Mouse (Mus musculus): ENCODE results near the gene Tspan18.

Gene Tspan18

DNA sequence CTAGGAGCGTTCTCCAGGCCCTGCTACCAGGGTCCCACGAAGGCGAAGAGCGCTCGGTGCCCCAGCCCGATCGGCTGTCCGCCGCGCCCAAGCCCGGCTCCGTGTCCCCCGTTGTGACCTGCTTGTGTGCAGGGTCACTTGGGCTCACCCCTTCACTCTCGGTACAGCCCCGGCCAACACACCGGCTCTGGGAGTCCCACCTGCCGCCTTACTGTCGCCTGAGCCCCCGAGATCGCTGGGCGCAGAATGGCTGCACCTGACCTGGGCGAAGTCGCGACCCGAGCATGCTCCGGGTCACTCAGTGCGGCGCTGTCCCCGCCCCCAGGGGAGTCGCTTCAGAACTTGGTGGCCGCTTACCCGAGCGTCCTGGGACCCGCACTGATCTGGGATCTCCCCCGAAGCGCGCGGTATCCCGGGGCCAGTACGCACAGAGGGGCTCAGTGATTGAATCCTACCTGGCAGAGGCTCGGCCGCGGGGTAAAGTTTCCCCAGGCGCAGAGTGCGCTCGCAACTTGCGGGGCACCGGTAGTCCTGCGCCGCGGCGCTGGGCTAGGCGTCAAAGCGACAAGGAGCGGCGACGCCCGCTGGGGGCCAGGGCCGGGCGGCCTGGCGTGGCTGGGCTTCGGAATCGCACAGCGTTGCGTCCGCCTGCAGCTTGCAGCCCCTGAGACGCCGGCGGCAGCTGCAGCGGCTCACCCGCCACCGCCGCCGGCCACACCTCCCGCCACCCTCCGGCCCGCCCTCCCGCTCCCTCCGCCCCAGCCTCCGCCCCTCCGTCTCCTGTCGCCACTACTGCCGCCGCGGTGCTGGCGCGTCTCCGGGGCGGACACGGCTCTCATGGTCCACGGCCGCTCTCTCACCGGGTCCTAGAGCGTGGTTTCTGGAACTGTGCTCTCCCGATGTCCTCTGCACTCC lies at the start of gene Tspan18:
Gene Tspan18 (minus strand): TSS at position 689 of the 915 bp plus-strand sequence.
- DNase-seq (ENCODE audit: low spot score in 2 of 2) = peak; percentile 50 to 75

GRCm38 (mm10) chr2:93383831-93384230 lies 49.5 kb upstream of the Tspan18 start:
- no peak for DNase-seq (ENCODE audit: low spot score in 2 of 2)

DNA sequence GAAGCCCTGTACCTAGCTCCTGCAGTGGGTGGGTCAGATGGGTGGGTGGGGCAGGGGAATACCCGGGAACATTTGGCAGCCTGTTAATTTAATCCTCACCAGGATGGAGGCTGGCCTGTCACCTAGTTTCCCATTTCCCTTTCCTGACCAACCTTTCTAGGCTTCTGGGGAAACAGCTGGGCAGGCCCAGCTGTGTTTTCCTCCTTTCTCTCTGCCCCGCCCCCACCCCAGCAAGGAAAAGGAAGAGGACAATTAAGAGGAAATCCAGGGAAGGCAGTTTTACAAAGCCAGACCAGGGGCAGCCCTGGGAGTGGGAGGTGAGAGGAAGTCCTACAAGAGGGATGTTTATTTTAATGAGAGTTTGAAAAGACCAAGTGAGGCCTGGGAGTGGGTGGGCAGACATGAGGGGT lies 46.4 kb upstream of the Tspan18 start:
- DNase-seq (ENCODE audit: low spot score in 2 of 2) = no peak

GRCm38 (mm10) chr2:93377797-93378196 lies 43.5 kb upstream of the Tspan18 start:
- DNase-seq (ENCODE audit: low spot score in 2 of 2) = no peak

- DNase-seq (ENCODE audit: low spot score in 2 of 2) = no peak
Measured at GRCm38 (mm10) chr2:93377157-93377556, 42.9 kb upstream of the Tspan18 start.

DNA sequence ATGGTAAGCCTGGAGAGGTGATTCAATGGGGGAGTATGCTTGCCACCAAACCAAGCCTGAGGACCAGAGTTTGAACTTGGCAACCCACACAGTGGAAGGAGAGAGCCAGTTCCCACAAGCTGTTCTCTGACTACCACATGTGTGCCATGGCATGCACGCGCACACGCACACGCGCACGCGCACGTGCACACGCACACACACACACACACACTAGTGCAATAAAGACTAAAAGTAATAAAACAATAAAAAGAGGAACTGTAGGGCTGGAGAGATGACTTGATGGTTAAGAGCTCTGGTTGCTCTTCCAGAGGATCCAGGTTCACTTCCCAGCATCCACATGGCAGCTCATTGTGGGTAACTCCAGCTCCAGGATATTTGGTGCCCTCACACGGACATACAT lies 38.6 kb upstream of the Tspan18 start:
- DNase-seq (ENCODE audit: low spot score in 2 of 2) = no peak

DNA sequence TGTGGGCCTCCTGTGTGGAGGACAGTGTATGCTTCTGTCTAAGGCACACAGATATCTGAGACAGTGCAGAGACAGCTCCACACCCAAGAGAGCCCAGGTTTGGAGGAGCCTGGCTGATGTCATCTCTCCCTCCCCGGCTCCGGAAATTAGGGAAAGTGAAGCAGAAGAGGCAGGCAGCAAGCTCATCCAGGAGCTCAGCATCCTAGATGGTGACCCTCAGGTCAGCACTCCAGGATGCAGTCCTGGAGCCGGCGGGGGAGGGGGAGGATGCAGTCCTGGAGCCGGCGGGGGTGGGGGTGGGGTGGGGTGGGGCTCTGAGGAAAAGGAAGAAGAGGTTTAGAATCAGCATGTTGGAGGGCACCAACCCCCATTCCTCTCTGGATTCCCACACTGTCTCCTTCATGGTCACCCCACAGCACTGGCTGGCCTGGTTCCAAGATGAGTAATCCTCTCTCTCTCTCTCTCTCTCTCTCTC lies 37.8 kb upstream of the Tspan18 start:
- no peak for DNase-seq (ENCODE audit: low spot score in 2 of 2)

- no peak for DNase-seq (ENCODE audit: low spot score in 2 of 2)
Measured at GRCm38 (mm10) chr2:93368954-93369353, 34.6 kb upstream of the Tspan18 start.

- DNase-seq (ENCODE audit: low spot score in 2 of 2) = no peak
Measured at GRCm38 (mm10) chr2:93367962-93368361, 33.7 kb upstream of the Tspan18 start.

DNA sequence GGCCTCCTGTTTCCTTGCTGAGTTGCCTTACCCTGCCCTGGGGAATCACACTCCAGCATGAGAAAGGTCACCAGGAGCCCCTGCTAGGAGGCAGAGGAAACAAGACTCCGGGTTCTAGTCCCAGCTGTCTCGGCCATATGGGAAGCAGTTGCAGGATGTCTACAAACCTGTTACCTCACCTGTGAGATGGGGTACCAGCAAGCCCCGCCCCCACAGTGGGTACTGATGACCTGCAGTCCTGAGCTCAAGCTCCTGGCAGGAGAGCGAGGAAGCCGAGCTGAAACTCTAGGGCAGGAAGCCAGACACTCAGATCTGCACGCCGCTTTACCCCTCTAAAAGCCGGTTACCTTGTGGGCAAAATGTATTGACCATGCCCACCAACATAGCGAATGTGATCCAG lies 31.1 kb upstream of the Tspan18 start:
- DNase-seq (ENCODE audit: low spot score in 2 of 2) = no peak

DNA sequence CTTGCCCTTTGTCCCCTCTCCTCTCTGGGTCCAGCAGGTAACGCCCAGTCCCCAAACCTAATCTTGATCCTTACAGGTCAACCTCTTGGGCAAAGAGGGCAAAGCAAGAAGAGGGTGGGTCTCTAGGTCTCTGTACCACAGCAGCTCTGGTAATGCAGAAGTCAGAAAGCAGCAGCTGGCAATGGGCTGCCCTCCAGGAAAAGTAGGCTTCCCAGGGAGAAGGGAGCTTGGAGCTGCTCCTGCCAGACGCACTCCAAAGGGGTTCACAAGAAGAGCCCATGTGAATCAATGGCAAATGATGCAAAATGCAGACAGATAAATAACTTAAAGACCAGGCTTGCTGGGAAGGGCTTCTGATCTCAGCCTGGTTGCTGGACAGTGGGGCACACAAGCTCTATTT lies 30.6 kb upstream of the Tspan18 start:
- DNase-seq (ENCODE audit: low spot score in 2 of 2) = no peak

DNA sequence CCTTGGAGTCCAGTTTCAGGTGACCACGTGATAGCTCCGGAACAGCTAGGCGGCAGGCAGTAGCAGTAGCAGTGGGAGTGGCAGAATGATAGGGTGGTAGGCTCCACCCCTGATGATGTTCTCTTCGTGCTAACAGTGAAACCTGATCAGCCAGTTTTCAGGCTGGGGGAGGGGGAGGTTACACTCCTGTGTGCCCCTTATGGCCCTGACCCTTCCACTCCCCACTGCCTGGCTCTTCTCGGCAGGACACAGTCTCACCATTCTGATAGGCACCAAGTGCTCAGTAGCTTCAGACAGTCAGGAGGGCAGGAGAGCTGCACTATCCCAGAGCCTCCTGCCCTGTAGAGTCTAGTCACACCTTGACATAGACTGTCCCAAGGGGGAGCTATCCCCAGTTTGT lies 27.1 kb upstream of the Tspan18 start:
- no peak for DNase-seq (ENCODE audit: low spot score in 2 of 2)

DNA sequence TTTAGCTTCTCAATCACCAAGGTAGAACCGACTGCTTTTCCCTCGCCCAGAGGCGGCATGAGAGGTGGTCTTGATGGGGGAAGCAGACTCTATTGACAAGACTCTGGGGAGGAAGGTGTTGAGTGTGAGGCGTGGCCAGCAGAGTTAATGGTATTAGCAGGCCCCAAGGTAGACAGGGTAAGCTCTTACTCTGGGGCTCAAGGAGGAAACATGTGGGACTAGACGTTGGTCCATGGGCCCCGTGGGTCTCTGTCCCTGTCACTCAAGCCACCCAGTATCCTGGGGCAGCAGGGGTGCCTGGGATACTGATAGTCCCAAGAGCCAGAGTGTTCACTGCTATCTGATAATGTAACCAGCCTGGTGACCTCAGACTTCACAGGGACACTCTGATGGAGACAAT lies 26.0 kb upstream of the Tspan18 start:
- no peak for DNase-seq (ENCODE audit: low spot score in 2 of 2)

DNA sequence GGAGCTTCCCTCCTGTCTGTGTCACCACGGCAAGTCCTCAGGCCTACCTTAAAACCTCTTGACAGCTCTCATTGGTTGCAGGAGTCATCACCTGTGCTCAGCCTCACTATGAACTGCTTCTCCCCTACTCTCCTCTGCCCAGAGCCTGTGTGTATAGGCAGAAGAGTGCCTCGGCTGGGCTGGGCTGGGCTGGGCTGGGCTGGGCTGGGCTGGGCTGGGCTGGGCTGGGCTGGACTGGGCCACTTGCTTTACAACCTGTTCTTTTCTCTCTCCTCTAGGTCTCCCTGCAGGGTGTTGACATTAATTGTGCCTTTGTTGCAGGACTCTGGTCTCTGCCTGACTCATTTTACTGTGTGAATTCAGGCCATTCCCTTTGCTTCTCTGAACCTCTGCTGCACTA lies 23.1 kb upstream of the Tspan18 start:
- no peak for DNase-seq (ENCODE audit: low spot score in 2 of 2)

DNA sequence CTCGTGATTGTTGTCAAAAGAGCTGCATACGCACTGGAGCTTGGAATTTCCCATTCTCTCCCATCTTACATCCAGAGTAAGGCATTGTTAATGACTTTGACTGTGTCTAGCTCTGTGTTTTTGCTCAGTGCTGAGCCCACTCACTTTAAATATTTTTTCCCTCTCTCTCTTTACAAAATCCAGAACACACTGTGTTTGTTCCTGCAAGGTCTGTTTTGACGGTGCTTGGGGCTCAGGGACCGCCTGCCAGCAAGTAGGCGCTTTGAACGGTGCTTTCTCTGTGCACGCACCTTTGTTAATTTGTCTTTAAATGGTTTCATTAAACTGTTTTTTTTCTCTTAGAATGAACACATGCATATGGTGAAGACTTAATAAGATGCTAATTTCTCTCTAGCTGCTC lies 21.5 kb upstream of the Tspan18 start:
- DNase-seq (ENCODE audit: low spot score in 2 of 2) = no peak

DNA sequence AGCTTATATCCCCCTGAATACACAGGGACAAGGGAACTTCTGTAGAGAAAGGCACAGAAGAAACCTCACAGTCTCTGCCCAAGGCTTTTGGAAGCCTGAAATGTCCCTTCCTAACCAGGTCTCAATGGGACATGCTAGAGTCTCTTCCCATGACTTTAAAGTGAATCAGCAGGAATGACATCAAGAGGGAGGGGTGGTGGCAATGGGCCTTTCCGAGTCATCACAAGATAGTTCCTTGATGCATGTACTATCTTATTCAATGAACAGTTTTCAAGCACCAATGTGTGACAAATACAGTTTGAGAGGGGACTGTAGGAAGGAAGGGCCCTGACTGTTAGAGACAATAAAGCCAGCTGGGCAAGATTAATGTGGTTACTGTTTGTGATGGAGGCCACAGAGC lies 20.3 kb upstream of the Tspan18 start:
- no peak for DNase-seq (ENCODE audit: low spot score in 2 of 2)

DNA sequence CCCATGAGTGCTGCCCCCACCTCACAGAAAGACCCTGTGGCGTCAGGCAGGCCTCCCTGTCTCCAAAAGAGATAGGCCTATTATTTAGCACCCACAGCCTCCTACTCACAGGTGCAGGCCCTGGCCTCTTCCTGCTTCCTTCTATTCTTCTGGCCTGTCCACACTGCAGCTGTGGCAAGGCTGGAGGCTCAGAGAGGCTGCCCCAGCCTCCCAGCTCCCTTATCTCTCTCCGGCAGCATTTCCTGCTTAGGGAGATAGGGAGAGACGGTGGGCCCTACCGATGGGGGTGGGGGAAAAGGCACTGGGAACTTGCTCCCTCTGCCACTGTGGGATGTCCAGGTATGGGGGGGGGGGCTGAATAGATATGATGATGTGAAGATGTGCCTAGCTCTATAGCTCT lies 19.4 kb upstream of the Tspan18 start:
- peak in 1 of 2 experiments; percentile 75 for DNase-seq (ENCODE audit: low spot score in 2 of 2)

DNA sequence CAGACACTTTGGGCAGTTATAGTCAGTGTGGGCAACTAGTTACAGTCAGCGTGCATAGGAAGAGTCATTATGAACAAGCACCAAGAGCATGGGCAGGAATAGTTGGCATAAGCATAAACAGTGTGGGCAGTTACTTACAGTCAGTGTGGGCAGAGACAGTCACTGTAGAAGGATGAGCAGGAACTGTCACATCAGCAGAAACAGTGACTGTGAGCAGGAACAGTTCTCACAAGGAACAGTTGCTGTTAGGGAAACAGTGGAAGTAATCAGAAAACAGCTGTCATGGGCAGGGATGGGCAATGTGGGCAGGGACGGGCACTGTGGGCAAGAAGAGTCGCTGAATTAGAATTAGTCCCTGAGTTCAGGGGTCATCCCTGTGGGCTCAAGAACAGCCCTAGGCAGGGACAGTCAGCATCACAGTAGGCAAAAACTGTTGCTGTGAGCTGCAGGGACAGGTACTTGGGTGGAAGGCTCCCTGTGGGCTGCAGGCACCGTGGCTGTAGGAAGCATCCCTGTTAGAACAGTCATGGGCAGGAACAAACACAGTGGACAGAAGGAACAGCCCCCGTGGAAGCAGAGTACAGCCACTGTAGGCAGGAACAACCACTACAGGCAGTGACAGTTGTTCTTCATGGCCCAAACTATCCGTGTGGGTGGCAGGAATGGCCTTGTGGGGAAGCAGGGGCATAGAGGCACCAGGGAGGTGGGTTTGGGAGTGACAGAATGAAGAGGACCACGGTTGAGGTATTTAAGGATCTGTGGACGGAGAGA lies 18.8 kb upstream of the Tspan18 start:
- DNase-seq (ENCODE audit: low spot score in 2 of 2) = peak in 1 of 2 experiments; percentile 52

DNA sequence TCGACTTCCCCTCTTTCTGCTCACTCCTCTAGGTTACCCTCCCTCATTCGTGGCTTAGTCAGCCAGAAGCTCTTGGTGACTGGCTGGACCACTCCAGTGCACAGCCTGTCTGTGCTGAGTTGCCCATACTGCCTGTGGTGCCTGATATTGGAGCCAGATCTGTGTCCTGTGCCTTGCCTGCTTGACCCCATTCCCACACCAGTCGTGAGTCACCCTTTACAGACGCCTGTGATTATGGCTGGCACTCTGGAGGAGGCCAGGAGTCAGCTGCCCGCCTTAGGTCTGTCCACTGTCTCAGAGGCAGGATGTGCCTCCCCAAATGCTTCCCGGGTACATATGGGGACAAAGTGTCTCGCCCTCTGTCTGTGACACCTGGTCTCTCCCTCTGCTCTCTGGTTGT lies 17.0 kb upstream of the Tspan18 start:
- no peak for DNase-seq (ENCODE audit: low spot score in 2 of 2)

DNA sequence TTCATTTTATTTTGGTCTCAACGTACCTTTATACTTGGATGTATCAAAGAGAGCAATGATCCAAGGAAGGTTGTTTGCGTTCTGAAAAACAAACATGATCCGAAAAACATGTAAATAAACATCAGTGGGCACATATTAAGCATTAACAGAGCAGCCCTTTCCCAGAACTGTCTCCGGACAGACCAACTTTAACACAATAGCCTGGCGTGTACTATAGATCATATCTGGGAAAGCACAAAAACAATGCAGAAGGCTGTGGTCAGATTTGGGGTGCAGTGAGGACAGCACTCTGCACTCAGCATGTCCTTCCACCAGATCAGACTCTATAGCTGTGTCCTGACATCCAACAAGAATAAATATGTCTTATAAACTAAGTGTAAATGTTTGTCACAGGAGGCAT lies 12.7 kb upstream of the Tspan18 start:
- DNase-seq (ENCODE audit: low spot score in 2 of 2) = no peak

GRCm38 (mm10) chr2:93346609-93347008 lies 12.3 kb upstream of the Tspan18 start:
- DNase-seq (ENCODE audit: low spot score in 2 of 2) = no peak

GRCm38 (mm10) chr2:93345663-93346268 lies 11.5 kb upstream of the Tspan18 start:
- no peak for DNase-seq (ENCODE audit: low spot score in 2 of 2)

All from spleen, postnatal 10 days (tissue).